9 mouse cellular contexts compared by ENCODE assay signal in the genomic region with DNA sequence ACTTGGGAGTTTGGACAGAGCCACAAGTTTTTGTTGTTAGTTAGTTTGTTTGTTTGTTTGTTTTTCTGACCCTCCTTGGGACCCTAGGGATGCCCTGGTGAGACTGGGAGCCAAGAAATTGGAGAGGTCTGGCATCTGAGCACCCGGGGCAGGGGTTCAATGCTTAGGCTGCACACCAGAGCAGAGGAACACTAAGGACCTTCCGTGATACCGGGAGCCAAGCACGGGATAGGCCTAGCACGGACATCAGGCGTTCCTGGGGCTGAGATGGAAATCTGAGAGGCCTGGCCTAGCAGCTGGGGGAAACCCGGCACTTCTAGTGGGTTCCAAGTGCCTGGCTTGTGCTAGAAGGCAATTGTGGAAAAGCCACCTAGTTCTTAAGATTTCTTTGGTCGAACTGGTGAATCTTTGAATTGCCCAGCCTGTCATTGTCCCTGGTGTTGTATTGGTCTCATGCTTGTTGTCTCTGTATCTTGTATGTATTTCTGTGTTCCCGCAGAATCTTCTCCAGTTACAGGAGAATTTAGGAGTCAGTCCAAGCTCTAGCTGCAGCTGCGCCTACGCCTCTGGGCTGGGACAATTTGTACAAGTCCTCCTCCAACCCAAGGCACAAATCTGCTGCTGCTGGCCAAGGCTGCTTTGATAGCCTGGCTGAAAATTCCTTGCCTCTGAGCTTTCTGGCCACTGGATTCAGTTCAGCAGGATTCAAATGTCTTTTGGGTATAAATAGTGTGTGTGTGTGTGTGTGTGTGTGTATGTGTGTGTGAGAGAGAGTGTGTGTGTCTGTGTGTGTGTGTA. TPM values are rescaled to one million over a fixed set of nuclear protein-coding genes. Genes with fewer than 3 reads are reported as not detected.
DNase-seq lines count a peak whose midpoint lies in the region.
"Had no signal": no experiment of that assay in that cellular context is flagged by ENCODE, and none has a peak within 500 bp of the region (broad histone marks: within the 10 kb centered on the region; RNA-seq: fewer than 3 reads in every experiment).

No protein-coding gene starts in this region.

- intact Hi-C loops in left cerebral cortex, postnatal 14 days (cut with DNase I): no loop called here

- peak; percentile 16 for DNase-seq in embryo, embryonic 11 days
- DNase-seq in embryo, embryonic 10 days (ENCODE audit: low spot score): no peak
- peak; percentile 67 for DNase-seq in urinary bladder, postnatal 14 days (ENCODE audit: low spot score)
- DNase-seq in urinary bladder, adult 2 months (ENCODE audit: low spot score): no peak
- peak; percentile 39 to 71 for DNase-seq in left cerebral cortex, postnatal 14 days (ENCODE audit: low spot score in 2 of 2)
- peak; percentile 18 to 65 for DNase-seq in urinary bladder, postnatal 36 days (ENCODE audit: low spot score in 2 of 2)
- DNase-seq in cerebellum, adult 8-10 months: no peak
- DNase-seq in spleen, postnatal 10 days (ENCODE audit: low spot score in 2 of 2): no peak

RNA-seq across cellular contexts. Expression of a gene that starts 4.7 kb away (rescaled TPM):
- 0.07 and 0.17 TPM in 2 replicates for polyA plus RNA-seq in urinary bladder, adult 2 months (2012; rRNA removed)
- under 1 TPM in 1 of 2 experiments, not detected in 1; 0.49 TPM for total RNA-seq in left cerebral cortex, postnatal 14 days (2021)
- total RNA-seq: layer of hippocampus, postnatal 10 days had no signal

RNA-seq across cellular contexts. Expression of a gene that starts 26.9 kb away (rescaled TPM):
- 28.5 and 32.6 TPM in 2 replicates for polyA plus RNA-seq in urinary bladder, adult 2 months (2012; rRNA removed)
- total RNA-seq in left cerebral cortex, postnatal 14 days (2021): 100 to 1,000 TPM; 109 to 118 TPM

Comparison
In these comparisons a context has a peak if more than half of its experiments do, and no peak if none do; other contexts are left out.
1. DNase-seq: peak in embryo, embryonic 11 days (single experiment), urinary bladder, postnatal 14 days (single experiment), left cerebral cortex, postnatal 14 days (2 of 2) and urinary bladder, postnatal 36 days (2 of 2); none in embryo, embryonic 10 days (single experiment), urinary bladder, adult 2 months (single experiment), cerebellum, adult 8-10 months (single experiment) and spleen, postnatal 10 days (0 of 2).